Mouse (Mus musculus) G1E (cell line): ENCODE data around the gene Tbc1d4.

Experiments used
- CTCF ChIP-seq: IDR thresholded peaks from 2 replicates; pipeline ENCODE4 v1.5.1; 2012; ENCODE audit warnings: low read depth, low read length, inconsistent platforms, mixed read lengths
- GATA2 ChIP-seq: IDR thresholded peaks from 2 replicates; pipeline ENCODE4 v1.6.1; 2012; ENCODE audit warnings: low read depth, low read length, inconsistent platforms, borderline replicate concordance
- POLR2AphosphoS5 ChIP-seq: IDR thresholded peaks from 2 replicates; pipeline ENCODE4 v1.6.1; 2012; ENCODE audit warnings: low read depth, low read length, inconsistent platforms; ENCODE audit not compliant: insufficient replicate concordance
- TAL1 ChIP-seq: conservative IDR thresholded peaks from 2 replicates; pipeline ENCODE4 v1.6.1; 2012; ENCODE audit warnings: low read depth, low read length, inconsistent platforms, mixed read lengths

DNA sequence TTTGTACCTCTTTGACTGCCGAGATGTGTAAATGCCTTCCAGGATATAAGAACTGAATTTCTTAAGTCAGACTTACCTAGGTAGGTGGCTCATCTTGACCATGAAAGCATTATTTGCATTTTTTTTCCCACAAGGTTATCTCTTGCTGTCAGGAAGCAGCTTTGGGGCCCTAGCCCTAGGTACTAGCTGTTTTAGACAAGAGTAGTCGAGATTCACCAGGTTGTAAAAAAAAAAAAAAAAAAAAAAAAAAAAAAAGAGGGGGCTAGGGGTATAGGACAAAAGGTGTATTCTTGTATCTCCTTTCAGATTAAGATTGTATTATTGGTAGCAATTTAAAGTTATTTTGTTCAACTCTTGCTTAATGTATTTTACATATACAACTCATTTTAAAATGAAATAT is 21.6 kb upstream of the Tbc1d4 start:
- TF ChIP-seq CTCF (no peak), GATA2 (no peak), POLR2AphosphoS5 (no peak), TAL1 (no peak)
